Mouse (Mus musculus): ENCODE measurements around the gene Tada1. TPM values are rescaled to one million over a fixed set of nuclear protein-coding genes. Genes with fewer than 3 reads are reported as not detected.

The Tada1 gene
- polyA plus RNA-seq (2012; rRNA removed) = 12.7 and 16.0 TPM in 2 replicates

DNA sequence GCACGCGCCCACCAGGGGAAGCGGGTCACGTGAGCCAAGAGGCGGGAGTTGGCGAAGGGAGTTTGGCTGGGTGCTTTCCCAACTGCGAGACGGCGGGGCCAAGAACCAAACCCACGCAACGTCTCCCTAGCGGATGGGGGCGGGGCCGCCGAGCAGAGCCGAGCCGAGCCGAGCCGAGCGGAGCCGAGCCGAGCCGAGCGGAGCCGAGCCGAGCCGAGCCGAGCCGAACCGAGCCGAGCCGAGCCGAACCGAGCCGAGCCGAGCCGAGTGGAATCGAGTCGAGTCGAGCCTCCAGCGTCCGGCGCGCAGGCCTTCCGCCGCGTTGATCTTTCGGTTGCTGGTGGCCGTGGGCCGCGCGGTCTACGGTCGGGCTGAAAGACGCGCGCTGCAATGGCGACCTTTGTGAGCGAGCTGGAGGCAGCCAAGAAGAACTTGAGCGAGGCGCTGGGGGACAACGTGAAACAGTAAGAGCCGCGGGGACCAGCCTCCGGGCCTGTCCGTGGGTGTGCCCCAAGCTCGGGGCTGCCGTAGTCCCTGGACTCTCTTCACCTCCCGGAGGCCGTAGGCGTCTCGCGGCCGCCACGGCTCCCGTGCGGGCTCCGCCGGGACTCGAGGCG, at the start of gene Tada1:
Tada1 (plus strand) TSS at position 85 of the 617 bp plus-strand sequence.

DNA sequence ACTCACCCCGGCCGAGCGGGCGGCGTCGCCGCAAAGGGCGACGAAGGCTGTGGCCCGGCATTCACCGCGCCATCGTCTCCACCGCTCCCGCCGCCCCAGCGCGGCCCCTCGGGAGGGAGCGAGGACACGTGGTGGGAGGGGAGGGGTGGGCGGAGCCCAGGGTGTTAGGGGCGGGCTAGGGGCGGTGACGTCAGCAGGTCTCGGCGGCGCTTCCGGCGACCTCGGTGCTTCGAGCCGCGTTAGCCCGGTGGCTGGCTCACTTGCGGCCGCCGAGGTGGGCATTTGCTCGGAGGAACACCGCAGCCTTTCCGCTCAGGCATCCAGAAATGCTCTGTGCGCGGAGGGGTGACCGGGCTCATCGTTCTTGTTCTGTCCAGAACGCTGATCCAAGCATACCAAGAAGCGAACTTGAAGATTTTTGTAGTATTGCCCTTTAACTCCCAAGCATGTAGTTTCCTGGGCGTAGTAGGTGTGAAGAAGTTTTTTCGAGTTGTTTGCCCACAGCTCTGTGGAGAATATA, 30.9 kb downstream of the Tada1 start, which contains the start of gene Pogk:
Pogk (minus strand) TSS at position 163 of the 520 bp plus-strand sequence.

Other genes starting within 250 kb of the Tada1 start
- 0.01 and 0.02 TPM in 2 replicates for gene Gpa33, start 248.9 kb upstream of the Tada1 start, polyA plus RNA-seq (2012; rRNA removed)
- gene Mael, start 140.3 kb upstream of the Tada1 start, polyA plus RNA-seq (2012; rRNA removed) = not detected in 2 replicates
- gene Ildr2, start 125.0 kb upstream of the Tada1 start, polyA plus RNA-seq (2012; rRNA removed) = 0.02 and 0.07 TPM in 2 replicates
- 0.97 and 1.1 TPM in 2 replicates for gene Pogk, start 30.8 kb downstream of the Tada1 start, polyA plus RNA-seq (2012; rRNA removed)
- gene Gm4846, start 118.5 kb downstream of the Tada1 start, polyA plus RNA-seq (2012; rRNA removed) = not detected in 2 replicates

Measured in liver, embryonic 14 days (tissue).